Mouse (Mus musculus) retina, postnatal 7 days (tissue): ENCODE measurements at regions not wholly inside any gene's neighbourhood (a gene's known extent, or its start where the extent isn't known, plus 50 kb on each side); places are given as distances from the start of the nearest gene placed in this dataset.

ENCODE experiments used
- DNase-seq: peaks from one replicate; pipeline ENCODE4 v3.0.0-alpha.2; 2012; ENCODE audit warnings: low read depth, low spot score

DNA sequence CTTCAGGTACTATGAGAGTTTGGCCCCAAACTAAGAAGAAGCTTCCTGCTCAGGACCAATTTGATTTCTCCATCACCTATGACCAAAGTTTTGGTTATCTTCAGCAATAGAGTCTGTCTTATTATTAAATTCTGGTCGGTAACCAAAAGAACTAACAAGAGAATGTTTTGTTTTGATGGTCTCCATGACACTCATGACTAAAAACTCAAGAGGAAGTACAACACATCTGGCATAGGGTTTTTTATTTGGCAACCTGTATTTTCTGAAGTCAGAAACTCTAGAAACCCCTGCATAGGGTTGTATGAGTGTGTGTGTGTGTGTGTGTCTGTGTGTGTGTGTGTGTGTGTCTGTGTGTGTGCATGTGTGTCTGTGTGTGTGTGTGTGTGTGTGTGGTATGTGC, 310.5 kb downstream of the Ptprc start:
- DNase-seq, result no peak

DNA sequence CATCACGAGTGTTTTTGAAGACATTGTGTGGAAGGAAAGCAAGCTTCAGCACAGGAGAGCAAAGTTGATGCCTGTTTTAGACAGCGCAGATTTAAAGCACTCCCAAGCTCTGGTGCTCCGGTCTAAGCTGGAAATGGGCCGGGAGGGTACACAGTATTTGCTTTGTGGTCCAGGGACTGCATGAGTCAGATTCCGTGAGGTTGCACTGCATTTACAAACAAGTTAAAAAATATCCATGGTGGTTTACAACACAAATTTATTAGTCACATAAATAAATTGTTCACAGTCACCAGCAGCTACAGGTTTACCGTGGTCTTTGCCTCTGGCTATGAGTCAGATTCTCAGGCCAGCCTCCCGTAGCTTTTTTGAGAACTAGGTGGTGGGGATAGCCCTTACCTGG, 312.0 kb downstream of the Ptprc start:
- no peak for DNase-seq

DNA sequence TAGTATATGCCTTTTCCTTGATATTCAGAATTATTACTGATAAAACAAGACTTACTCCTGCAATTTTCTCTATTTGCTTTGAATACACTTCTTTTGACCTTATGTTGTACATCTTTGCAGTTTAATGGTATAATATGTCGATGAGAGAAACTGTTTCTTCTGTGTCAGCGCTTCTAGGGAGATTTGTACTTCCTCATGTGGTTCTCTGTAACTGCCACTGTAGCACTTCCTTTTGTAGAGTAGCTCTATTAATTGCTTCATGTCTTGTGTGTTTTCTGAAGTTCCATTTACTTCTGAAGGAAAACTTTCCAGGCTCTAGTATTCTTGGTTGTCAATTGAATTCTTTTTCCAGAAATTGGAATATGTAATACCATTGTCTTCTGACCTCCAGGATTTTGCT, 323.2 kb downstream of the Ptprc start:
- DNase-seq, result no peak

DNA sequence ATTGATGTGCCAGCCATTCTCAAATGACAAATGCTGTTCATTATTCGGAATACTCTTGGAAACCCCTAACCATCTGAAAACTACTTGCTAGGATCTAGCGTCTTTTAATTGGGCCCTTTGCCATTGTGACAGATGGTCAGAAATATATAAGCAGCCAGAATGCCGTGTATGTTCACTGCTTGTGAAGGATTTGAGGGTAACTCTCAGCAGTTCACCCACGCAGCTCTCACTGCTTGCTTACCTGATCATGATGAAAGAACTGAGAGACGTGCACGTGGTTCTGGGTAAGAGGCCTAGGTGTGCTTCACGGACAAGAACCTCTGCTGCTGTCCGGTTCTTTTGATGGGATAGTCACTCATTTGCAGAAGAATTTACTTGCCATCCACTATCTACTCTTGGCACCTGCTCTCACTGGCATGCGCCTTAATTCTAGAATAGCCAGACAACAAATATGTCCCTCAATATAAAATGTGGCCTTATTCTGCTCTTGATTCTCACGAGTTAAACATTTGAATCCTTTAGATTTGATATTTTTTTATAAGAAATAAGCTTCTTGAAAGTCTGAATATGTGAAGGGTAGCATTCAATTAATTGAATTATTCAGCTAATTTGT, 328.1 kb downstream of the Ptprc start:
- no peak for DNase-seq

DNA sequence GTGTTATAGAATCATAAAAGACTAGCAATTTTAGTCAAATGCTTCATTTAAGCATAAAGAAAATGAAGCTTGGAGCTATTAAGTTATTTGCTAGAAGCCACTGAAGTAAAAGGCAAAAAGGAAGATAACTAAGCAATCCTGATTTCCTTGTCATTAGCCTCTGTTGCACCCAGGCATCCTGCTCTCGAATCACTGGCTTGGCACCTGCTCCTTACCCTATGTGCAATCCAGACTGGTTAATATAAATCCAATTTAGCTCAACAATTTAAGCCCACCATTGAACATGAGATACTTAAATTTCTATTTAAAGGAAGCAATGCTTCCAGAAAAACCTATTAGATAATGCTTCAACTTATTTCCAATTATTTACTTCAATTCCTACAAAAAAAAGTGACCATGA, 328.7 kb downstream of the Ptprc start:
- no peak for DNase-seq

DNA sequence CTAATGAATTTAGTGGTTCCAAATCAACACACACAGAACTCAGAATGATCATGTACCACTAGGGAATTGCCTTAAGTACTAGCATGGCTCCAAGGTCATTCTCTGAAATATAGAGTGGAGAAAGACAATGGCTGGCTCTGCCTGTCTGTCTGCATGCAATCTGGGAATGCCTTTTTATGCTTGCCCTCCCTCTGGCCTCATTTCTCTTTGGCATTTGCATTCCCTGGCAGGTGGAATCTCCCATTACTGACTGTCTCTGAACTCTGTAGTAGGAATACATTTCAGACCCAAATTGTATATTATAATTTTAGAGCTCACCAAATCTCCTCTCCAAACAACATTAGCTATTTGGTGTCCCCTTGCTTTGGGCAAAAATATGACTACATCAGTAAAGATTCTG, 335.0 kb downstream of the Ptprc start:
- no peak for DNase-seq

DNA sequence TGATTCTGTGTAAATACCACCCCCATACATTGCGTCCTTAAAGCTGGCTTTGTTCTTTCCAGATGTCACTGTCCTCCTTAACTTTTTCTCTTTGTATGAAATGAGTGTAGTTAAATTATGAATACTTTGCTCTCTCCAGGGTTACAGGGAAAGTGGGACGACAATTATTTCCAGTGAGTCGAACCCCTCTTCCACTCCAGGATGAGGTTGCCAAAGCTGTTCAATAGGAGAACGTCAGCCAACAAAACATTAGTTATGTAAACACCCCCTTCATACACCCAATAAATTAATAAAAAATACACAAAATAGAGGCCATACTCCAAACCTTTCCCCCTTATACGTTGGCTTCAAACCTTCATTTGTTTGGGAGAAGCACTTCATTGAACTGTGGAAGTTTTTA, 335.8 kb downstream of the Ptprc start:
- DNase-seq, result no peak

DNA sequence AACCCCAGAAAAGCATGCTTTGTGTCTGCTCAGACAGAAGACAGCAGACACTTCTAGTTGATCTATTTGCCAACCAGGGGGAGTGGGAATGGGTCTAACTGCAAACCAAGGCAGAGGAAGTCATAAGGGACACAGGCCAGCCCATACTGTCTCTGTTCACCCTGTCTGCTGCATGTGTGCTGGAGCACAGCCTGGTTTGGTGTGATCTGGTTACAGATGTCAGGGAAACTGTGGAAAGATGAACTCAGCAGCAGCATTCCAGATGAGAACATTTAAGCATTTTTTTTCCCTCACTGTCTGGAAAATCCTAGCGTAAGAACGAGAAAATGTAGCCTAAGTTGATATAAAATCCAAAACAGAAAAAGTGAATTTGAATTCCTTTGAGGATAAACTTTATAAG, 336.2 kb downstream of the Ptprc start:
- DNase-seq, result no peak

DNA sequence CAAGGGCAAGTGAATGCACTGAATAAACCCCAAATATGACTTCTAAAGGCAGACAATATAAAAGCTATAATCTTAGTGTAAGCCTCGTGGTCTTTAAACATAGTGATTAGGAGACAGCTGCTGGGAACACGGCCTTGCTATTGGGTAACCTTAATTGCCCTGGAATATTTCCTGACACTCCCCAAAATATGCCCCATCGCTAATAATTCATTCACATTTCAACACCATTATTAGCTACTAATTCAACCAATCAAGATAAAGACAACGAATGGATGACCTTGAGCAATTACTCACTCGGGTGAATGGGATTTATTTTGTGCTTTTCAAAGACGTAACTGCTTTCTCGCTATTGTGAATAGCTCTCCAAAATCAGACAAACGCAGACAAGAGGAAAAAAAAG, 337.2 kb downstream of the Ptprc start:
- no peak for DNase-seq

DNA sequence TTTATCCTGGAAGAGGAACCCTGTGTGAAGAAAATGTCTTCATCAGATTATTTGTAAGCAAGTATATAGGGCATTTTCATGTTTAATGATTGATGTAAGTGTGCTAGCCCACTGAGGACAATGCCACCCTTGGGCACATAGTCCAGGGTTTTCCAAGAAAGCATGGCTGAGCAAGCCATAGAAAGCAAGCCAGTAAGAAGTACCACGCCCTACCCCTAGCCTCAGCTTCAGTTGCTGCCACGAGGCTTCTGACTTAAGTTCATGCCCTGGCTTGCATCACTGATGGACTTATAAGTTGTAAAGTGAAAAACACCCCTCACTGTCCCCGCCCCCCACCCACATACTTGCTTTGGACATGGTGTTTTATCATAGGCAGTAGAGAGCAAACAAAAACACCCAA, 342.0 kb downstream of the Ptprc start:
- no peak for DNase-seq

DNA sequence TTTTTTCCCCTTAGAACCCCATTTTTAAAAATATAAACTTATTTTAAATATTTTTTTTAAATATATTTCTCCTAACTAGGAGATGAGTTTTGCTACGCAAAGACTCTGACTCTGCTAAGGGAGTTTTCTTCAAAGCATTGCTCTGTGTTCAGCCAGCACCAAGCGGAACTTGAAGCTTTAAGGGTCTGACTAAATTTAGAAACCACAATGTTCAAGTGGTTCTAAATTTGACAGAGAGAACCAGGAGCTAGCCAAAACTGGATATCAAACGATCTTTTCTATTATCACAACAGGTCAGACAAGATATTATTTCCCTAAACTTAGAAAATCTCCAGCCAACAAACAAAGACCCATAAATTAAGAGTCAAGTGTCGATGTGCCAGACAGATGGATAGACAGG, 344.2 kb downstream of the Ptprc start:
- no peak for DNase-seq

DNA sequence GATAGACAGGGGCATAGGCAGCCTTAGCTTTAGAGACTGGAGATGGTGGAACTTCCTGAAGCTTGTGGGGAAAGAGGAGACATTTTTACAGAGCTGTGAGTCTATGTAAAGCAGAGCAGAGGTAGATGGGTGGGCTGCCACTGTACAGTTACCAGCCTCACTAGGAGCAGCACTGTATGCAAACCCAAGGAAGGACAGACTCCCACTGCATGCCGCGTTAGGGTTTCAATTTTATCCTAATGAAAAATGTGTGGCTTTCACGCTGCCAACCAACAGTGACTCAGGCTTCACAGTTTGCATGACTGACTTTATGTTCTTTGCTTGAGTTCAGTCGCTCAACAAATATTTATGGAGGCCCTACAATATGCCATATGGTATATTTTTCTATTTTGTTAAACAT, 348.1 kb downstream of the Ptprc start:
- DNase-seq, result no peak

DNA sequence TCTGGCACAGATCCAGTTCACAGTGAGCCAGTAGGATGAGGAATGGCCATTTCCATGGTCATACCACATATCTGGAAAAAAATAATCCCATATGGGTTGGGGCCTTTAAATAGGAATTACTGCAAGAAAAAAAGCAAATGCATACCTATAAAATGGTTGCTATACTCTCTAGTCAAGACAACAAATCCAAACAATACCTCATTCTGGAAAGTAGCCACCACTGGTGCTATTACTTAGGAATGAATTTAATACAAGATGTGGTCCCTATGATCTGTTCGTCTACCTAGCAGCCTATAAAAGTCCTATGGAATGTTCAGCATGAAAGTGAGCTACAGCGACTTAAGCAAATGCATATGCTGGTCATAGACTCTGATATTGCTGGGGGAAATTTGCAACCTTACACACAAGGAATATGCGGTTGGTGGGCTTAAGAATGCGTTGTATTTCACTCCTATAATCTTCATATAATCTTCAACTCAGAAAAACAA, 360.1 kb downstream of the Ptprc start:
- DNase-seq, result no peak

DNA sequence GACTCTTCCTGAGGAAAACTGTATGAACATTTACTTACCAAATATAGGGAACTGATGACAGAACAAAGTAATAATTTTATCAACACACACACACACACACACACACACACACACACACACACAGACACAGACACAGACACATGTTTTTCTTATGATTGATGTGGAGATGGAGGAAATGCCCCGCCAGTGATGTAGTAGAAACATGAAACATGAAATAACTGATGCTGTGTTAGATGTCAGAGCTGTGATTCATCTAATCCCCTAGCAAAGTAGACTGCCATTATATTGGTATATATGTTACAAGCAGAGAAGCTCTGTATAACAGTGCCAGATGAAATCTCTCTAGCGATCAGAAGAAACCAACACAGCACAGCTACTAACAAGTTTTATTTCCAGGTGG, 361.0 kb downstream of the Ptprc start:
- DNase-seq, result no peak

DNA sequence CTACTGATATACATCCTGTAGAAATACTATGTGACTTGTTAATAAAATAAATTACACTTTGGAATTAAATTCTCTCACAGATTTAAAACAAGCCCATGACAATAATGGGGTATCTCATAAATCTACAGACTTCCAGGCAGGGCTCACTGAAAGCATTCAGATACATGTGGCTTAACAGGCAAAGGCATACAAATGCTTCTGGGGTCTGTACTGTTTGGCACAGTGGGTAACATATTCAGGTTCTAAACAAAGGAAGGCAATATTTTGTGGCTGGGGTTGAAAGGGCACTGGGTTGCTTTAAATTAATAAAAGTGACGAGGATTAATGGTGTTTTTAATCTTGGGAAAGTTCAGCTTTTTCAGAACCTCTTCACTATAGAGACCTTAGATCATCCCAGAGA, 361.8 kb downstream of the Ptprc start:
- DNase-seq, result no peak

DNA sequence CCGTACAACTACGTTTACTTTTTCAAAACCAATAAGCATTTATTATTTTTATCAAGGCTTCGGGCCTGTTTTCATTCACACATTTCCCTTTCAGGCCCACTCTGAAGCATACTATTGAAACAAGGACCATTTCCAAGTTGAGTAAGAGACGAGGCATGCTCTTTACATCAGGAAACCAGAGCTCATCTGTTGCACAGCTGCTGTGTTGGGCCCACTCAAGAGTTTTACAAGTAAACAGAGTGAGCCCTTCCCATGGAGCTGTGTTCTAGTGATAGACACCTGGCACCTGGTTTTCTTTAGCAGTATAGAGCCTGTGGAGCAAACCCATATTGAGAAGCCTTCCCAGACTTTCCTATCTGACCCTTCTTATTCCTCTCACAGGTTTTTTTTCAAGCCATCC, 363.5 kb downstream of the Ptprc start:
- DNase-seq, result no peak

DNA sequence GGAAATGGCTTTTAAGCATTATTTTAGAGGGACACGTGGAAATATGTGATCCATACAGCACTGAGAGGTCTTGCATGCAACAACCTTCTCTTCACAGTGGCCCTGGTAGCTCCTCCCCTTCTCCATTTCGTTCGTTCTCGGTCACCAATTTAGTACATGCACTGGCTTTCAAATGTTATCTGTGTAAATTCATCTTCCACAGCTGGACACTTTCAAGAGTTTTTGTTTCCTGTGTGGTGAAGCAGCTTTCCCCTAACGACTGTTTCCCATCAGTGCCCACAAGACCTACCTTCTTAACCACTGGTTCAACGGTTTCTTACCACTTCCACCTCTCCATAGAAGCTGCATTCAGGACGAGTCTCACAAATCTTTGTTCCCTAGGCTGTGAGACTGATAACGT, 368.8 kb downstream of the Ptprc start:
- no peak for DNase-seq

DNA sequence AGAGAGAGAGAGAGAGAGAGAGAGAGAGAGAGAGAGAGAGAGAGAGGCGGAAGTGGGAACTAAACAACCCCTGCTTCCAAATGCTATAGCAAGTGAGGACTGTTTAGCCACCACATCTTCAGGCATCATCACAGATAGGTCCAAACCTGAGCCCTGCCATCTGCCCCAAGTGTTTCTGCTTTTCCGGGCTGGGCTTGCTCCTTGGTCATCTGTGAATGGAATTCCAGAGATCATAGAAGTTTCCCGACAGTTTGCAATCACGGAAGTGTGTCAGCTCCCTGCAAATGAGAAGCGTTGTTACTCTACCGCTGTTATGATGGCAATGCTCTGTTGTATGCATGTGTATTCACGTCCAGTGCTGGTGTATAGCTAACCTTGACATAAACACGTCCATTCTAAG, 369.3 kb downstream of the Ptprc start:
- no peak for DNase-seq

DNA sequence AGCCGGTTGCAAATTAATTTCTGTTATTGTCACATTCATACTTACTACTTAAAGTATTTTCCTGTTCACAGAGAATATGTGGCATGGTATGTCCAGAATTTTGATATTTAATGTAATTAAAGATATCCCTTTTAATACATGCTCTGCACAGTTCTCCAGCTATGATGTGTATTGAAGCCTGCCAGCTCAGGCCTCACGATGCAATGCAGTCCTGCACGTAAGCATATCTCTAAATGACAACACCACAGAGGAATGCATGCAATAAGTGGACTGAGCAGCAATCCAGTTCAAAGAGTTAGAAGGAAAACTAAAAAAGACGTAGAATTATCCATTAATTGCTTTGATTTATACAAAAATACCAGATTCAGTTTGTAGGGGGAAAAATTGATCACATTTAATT, 373.4 kb downstream of the Ptprc start:
- no peak for DNase-seq

DNA sequence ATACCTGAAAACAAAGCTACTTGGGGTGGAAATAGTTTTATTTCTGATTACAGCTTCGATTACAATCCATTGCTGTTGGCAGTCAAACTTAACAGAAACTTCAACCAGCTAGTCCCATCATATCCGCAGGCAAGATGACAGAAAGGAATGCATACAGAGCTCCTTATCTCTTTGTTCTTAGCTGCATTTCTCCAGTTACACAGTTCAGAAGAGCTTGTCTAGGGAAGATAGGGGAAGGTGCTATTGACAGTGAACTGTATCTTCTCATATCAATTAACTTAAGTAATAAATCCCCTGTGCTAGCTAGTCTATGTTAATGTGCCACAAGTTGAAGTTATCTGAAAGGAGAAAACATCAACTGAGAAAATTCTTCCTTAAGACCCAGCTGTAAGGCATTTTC, 374.8 kb downstream of the Ptprc start:
- DNase-seq, result no peak

DNA sequence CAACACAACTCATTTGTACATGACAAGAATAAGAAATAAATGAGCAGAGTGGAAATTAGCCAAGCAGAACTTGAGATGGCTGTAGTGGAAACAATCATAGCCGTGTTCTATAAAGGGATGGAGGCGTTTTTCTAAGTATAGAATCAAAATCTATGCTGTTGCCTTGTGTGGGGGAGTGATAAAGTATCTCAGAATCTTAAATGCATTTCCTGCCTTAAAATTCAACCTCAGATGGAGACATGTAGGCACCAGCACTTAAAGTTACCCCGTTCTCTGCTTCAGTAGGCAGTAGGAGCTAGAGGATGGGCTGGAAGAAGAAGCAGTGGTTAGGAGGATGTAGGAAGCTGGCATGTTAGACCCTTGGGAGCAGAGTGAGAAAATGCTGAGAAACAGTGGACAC, 386.7 kb downstream of the Ptprc start:
- no peak for DNase-seq

DNA sequence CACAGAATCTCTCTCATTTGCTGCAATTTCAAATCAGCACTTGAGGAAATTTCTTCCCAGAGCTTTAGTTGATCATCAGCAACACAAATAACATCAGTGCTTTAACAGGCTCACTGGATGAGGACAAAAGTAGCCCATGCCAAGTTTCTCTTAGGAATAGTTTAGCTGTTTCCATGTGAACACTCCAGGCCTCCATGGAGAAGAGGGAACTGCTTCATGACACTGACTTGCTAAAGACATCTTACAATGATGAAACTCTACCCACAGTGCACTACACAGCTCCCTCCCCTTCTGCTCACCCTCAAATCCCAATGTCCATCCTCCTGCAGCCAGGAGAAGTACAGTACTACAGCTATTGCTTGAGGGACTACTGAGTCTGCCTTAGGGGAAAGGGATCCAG, 388.9 kb downstream of the Ptprc start:
- DNase-seq, result no peak

DNA sequence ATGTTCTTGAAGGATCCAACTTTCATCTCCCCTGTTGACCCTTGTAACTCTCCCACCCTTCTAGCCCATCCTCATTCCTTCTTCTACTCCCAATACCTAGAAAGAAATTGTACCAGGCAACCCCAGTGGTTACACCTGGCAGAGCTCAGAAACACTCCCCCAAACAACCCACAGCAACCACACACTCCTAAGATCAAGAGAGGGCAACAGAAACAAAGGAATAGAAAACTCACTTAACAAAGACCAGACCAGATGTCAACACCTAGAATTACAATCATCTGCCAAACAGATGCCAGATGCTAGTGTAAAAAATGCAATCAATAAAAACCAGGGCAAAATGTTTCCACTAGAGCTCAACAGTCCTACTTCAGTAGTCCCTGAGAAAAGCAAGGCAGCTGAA, 400.9 kb downstream of the Ptprc start:
- no peak for DNase-seq

DNA sequence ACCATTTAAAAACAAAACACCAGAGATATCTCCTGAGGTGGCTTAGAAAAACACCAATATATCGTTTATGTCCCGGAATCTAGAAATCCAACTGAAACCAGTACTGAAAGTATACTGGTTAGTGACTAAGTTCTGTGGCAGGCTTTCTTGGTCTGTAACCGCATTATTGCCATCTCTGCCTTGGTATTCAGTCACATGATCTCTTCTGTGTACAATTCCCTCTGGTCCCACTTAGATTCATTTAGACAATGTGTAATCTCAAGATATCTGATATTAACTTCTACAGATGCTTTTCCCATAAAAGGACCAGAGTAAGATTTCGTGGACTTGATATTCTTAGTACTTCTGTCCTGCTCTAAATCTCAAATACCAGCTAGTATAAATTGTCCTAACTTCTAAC, 414.7 kb downstream of the Ptprc start:
- DNase-seq, result no peak
